In the genomic region with DNA sequence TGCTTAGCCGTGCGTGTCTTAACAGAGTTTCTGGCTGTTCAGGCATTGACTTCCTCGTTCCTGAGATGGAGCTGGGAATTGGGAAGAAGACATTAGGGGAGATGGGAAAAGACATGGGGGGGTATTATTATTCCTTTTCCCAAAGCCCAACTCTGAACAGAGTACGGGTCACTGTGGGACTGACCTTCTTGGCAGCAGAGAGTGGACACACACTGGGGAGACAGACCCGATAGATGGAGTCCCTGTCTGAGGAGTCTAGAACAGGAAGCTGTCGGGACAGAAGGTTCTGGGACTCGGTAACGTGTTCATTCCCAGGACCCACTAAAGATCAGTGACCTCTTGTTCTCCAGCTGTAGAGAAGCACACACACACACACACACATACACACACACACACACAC, we compare ENCODE assay signal across 18 mouse cellular contexts. TPM values are rescaled to one million over a fixed set of nuclear protein-coding genes. Genes with fewer than 3 reads are reported as not detected.
A peak's percentile ranks its signal among the peaks of the same experiment; 100 is the strongest.
DNase-seq lines count a peak whose midpoint lies in the region; ATAC-seq and TF ChIP-seq lines count a peak whose summit lies in the region.
"Had no signal": no experiment of that assay in that cellular context is flagged by ENCODE, and none has a peak within 500 bp of the region (broad histone marks: within the 10 kb centered on the region; RNA-seq: fewer than 3 reads in every experiment).

No protein-coding gene starts in this region.

- H3K27ac ChIP-seq in midbrain, embryonic 10.5 days (replicated peaks), result peak overlapping the region; percentile 9; the same call in 1 of the 2 replicates
- no peak overlapping the region for H3K27ac ChIP-seq in midbrain, embryonic 14.5 days (replicated peaks; ENCODE audit: low read depth, low read length)
- no peak overlapping the region for H3K27ac ChIP-seq in liver, embryonic 14.5 days
- peak overlapping the region; percentile 48 for H3K27ac ChIP-seq in olfactory bulb, adult 2 months (ENCODE audit: insufficient read depth, low read depth, low read length)
- no peak overlapping the region for H3K27ac ChIP-seq in forebrain, embryonic 12.5 days
- H3K27ac ChIP-seq: embryonic facial prominence, embryonic 12.5 days; forebrain, embryonic 10.5 days; hindbrain, embryonic 15.5 days had no signal

- peaks cover 6% of the 10 kb centered on the region; the same call in 1 of the 2 replicates for H3K9me3 ChIP-seq in erythroblast, embryonic 14.5 days (ENCODE audit: control insufficient read depth, low read length)
- no peaks in the 10 kb centered on the region; the same call in 1 of the 2 replicates for H3K9me3 ChIP-seq in midbrain, embryonic 10.5 days (replicated peaks)
- no peaks in the 10 kb centered on the region for H3K9me3 ChIP-seq in midbrain, embryonic 14.5 days (ENCODE audit: control insufficient read depth, low read length)
- H3K9me3 ChIP-seq in liver, embryonic 14.5 days (ENCODE audit: control insufficient read depth, low read length), result no peaks in the 10 kb centered on the region
- no peaks in the 10 kb centered on the region for H3K9me3 ChIP-seq in forebrain, embryonic 12.5 days
- H3K9me3 ChIP-seq: embryonic facial prominence, embryonic 12.5 days; hindbrain, embryonic 15.5 days had no signal

- peaks cover 38% of the 10 kb centered on the region for H3K4me1 ChIP-seq in erythroblast, embryonic 14.5 days (ENCODE audit: control insufficient read depth)
- peaks cover 53% of the 10 kb centered on the region for H3K4me1 ChIP-seq in midbrain, embryonic 10.5 days
- peaks cover 26% of the 10 kb centered on the region for H3K4me1 ChIP-seq in midbrain, embryonic 14.5 days (ENCODE audit: control insufficient read depth, insufficient read depth, low read length)
- peaks cover 0 to 14% of the 10 kb centered on the region in 2 experiments; a peak in 3 of 4 replicates for H3K4me1 ChIP-seq in liver, embryonic 14.5 days (replicated peaks; ENCODE audit: control insufficient read depth in 2 of 2, insufficient read depth in 2 of 2, low read length in 1 of 2)
- peaks cover 31% of the 10 kb centered on the region for H3K4me1 ChIP-seq in olfactory bulb, adult 2 months (ENCODE audit: control insufficient read depth, insufficient read depth, low read length)
- H3K4me1 ChIP-seq in forebrain, embryonic 12.5 days, result peaks cover 37% of the 10 kb centered on the region

- no peak for TF ChIP-seq EP300 in liver, embryonic 14.5 days (IDR thresholded peaks at IDR 0.05; ENCODE audit: low read depth)

- no peaks in the 10 kb centered on the region for H3K36me3 ChIP-seq in erythroblast, embryonic 14.5 days (ENCODE audit: control insufficient read depth)
- no peaks in the 10 kb centered on the region for H3K36me3 ChIP-seq in midbrain, embryonic 10.5 days
- no peaks in the 10 kb centered on the region for H3K36me3 ChIP-seq in midbrain, embryonic 14.5 days (ENCODE audit: control insufficient read depth, insufficient read depth, low read length)
- H3K36me3 ChIP-seq in liver, embryonic 14.5 days (replicated peaks; ENCODE audit: control insufficient read depth, insufficient read depth, low read depth), result no peaks in the 10 kb centered on the region
- no peaks in the 10 kb centered on the region for H3K36me3 ChIP-seq in forebrain, embryonic 12.5 days (replicated peaks)
- H3K36me3 ChIP-seq: embryonic facial prominence, embryonic 12.5 days; forebrain, embryonic 10.5 days; hindbrain, embryonic 15.5 days had no signal

- DNase-seq in midbrain, embryonic 10.5 days (ENCODE audit: low spot score), result no peak
- no peak for DNase-seq in midbrain, embryonic 14.5 days
- no peak for DNase-seq in liver, embryonic 14.5 days (ENCODE audit: low read depth in 3 of 3, low spot score in 3 of 3)
- DNase-seq in adrenal gland, postnatal 4 days (ENCODE audit: low spot score in 2 of 2), result no peak
- DNase-seq: cerebellum, adult 11 months; kidney, adult 11 months; kidney, postnatal 36 days; right cerebral cortex, postnatal 25 days had no signal

- no peak overlapping the region for H3K9ac ChIP-seq in midbrain, embryonic 14.5 days (replicated peaks; ENCODE audit: low read length)
- no peak overlapping the region for H3K9ac ChIP-seq in liver, embryonic 14.5 days (replicated peaks)
- no peak overlapping the region for H3K9ac ChIP-seq in forebrain, embryonic 12.5 days
- H3K9ac ChIP-seq: embryonic facial prominence, embryonic 12.5 days; hindbrain, embryonic 15.5 days had no signal

- peak overlapping the region; percentile 26 for H3K4me3 ChIP-seq in erythroblast, embryonic 14.5 days (replicated peaks)
- H3K4me3 ChIP-seq in midbrain, embryonic 10.5 days, result no peak overlapping the region
- H3K4me3 ChIP-seq in midbrain, embryonic 14.5 days (replicated peaks; ENCODE audit: low read depth, low read length), result no peak overlapping the region
- peak overlapping the region; percentile 32 to 38 for H3K4me3 ChIP-seq in liver, embryonic 14.5 days (ENCODE audit: insufficient read depth in 1 of 2, low read depth in 2 of 2, low read length in 2 of 2)
- H3K4me3 ChIP-seq in olfactory bulb, adult 2 months (ENCODE audit: insufficient read depth, low read depth, low read length), result peak overlapping the region; percentile 12
- H3K4me3 ChIP-seq in forebrain, embryonic 12.5 days (replicated peaks), result no peak overlapping the region
- H3K4me3 ChIP-seq: embryonic facial prominence, embryonic 12.5 days; forebrain, embryonic 10.5 days; hindbrain, embryonic 15.5 days had no signal

- peaks cover 58% of the 10 kb centered on the region for H3K27me3 ChIP-seq in erythroblast, embryonic 14.5 days (ENCODE audit: control insufficient read depth)
- H3K27me3 ChIP-seq in midbrain, embryonic 10.5 days (ENCODE audit: low read depth, poor library complexity, severe bottlenecking), result peaks cover 57% of the 10 kb centered on the region
- 0 out of 2 replicates have a peak, but pooled peaks cover 13% of the 10 kb centered on the region for H3K27me3 ChIP-seq in midbrain, embryonic 14.5 days (ENCODE audit: control insufficient read depth, insufficient read depth, low read length)
- peaks cover 25% of the 10 kb centered on the region for H3K27me3 ChIP-seq in liver, embryonic 14.5 days (ENCODE audit: control insufficient read depth, insufficient read depth, low read length)
- H3K27me3 ChIP-seq in forebrain, embryonic 12.5 days, result peaks cover 36% of the 10 kb centered on the region
- H3K27me3 ChIP-seq: hindbrain, embryonic 15.5 days had no signal

- no peak for ATAC-seq in erythroblast, adult 5-6 weeks (replicated peaks; ENCODE audit: low FRiP score, poor library complexity, severe bottlenecking)
- ATAC-seq in midbrain, embryonic 14.5 days (ENCODE audit: low FRiP score, low TSS enrichment), result no peak
- ATAC-seq in liver, embryonic 14.5 days (ENCODE audit: insufficient read depth), result no peak
- no peak for ATAC-seq in forebrain, embryonic 12.5 days (ENCODE audit: low FRiP score)
- ATAC-seq: lung, postnatal 0 days had no signal

- 81% methylated on average over 8 of the region's 8 CpGs for WGBS in midbrain, embryonic 10.5 days
- 82% methylated on average over 8 of the region's 8 CpGs for WGBS in midbrain, embryonic 14.5 days
- WGBS in liver, embryonic 14.5 days (ENCODE audit: insufficient replicate concordance), result 19% methylated on average over 8 of the region's 8 CpGs
- WGBS in olfactory bulb, adult 2 months, result 54% methylated on average over 8 of the region's 8 CpGs
- WGBS in forebrain, embryonic 12.5 days, result 81% methylated on average over 8 of the region's 8 CpGs

- no peak for TF ChIP-seq CTCF in liver, embryonic 14.5 days (IDR thresholded peaks at IDR 0.05; ENCODE audit: low read depth)
- TF ChIP-seq CTCF in olfactory bulb, adult 2 months (IDR thresholded peaks at IDR 0.05; ENCODE audit: insufficient read depth, low read depth, low read length), result no peak

- H3K4me2 ChIP-seq in midbrain, embryonic 14.5 days (ENCODE audit: low read length), result no peak overlapping the region
- H3K4me2 ChIP-seq in liver, embryonic 14.5 days (ENCODE audit: low read depth), result peak overlapping the region; percentile 52
- no peak overlapping the region for H3K4me2 ChIP-seq in forebrain, embryonic 12.5 days
- H3K4me2 ChIP-seq: embryonic facial prominence, embryonic 12.5 days had no signal

- TF ChIP-seq POLR2A in olfactory bulb, adult 2 months (IDR thresholded peaks at IDR 0.05; ENCODE audit: insufficient read depth, low read depth, low read length), result no peak

RNA-seq across cellular contexts. Expression of gene Agap2, which starts 0.6 kb away (rescaled TPM):
- polyA plus RNA-seq in erythroblast, embryonic 14.5 days (2012), result 0.07 and 0.10 TPM in 2 replicates
- total RNA-seq in erythroblast, adult 5-6 weeks (2015; ENCODE audit: low replicate concordance), result 1.9 and 6.5 TPM in 2 replicates
- total RNA-seq in erythroblast, adult 5-6 weeks (2017; ENCODE audit: low replicate concordance), result 2.0 and 4.0 TPM in 2 replicates
- 0.10 and 0.19 TPM in 2 replicates for polyA plus RNA-seq in midbrain, embryonic 10.5 days (2016; fragmentation: Nextera tagmentation; extraction: Ambion mirVana)
- 8.1 and 13.1 TPM in 2 replicates for polyA plus RNA-seq in midbrain, embryonic 14.5 days (2014; fragmentation: Nextera tagmentation; extraction: Ambion mirVana)
- polyA plus RNA-seq in liver, embryonic 14.5 days (2012; rRNA removed), result 3.0 and 3.7 TPM in 2 replicates
- 0.57 and 0.59 TPM in 2 replicates for polyA plus RNA-seq in liver, embryonic 14.5 days (2014; fragmentation: Nextera tagmentation; extraction: Ambion mirVana)
- 219 TPM in 1 of 2 replicates, not detected in the other for polyA plus RNA-seq in olfactory bulb, adult 2 months (2012; ENCODE audit: insufficient read depth, insufficient read length, low replicate concordance, missing spikeins)
- 0.73 and 1.1 TPM in 2 replicates for polyA plus RNA-seq in forebrain, embryonic 12.5 days (2016; fragmentation: Nextera tagmentation; extraction: Ambion mirVana)
- 1 to 10 TPM; 3.6 to 4.1 TPM for total RNA-seq in adrenal gland, postnatal 4 days (2021)

RNA-seq across cellular contexts. Expression of gene Tspan31, which starts 5.6 kb away (rescaled TPM):
- polyA plus RNA-seq in erythroblast, embryonic 14.5 days (2012), result 1.3 and 1.6 TPM in 2 replicates
- total RNA-seq in erythroblast, adult 5-6 weeks (2015; ENCODE audit: low replicate concordance), result 25.3 and 30.4 TPM in 2 replicates
- total RNA-seq in erythroblast, adult 5-6 weeks (2017; ENCODE audit: low replicate concordance), result 8.6 and 19.0 TPM in 2 replicates
- 197 and 208 TPM in 2 replicates for polyA plus RNA-seq in midbrain, embryonic 10.5 days (2016; fragmentation: Nextera tagmentation; extraction: Ambion mirVana)
- 67.7 and 71.7 TPM in 2 replicates for polyA plus RNA-seq in midbrain, embryonic 14.5 days (2014; fragmentation: Nextera tagmentation; extraction: Ambion mirVana)
- polyA plus RNA-seq in liver, embryonic 14.5 days (2012; rRNA removed), result 35.8 and 41.8 TPM in 2 replicates
- 18.9 and 23.8 TPM in 2 replicates for polyA plus RNA-seq in liver, embryonic 14.5 days (2014; fragmentation: Nextera tagmentation; extraction: Ambion mirVana)
- not detected in 2 replicates for polyA plus RNA-seq in olfactory bulb, adult 2 months (2012; ENCODE audit: insufficient read depth, insufficient read length, low replicate concordance, missing spikeins)
- 139 and 158 TPM in 2 replicates for polyA plus RNA-seq in forebrain, embryonic 12.5 days (2016; fragmentation: Nextera tagmentation; extraction: Ambion mirVana)
- total RNA-seq in adrenal gland, postnatal 4 days (2021), result 10 to 100 TPM; 87.6 to 96.4 TPM

RNA-seq across cellular contexts. Expression of gene Cdk4, which starts 12.3 kb away (rescaled TPM):
- polyA plus RNA-seq in erythroblast, embryonic 14.5 days (2012), result 81.1 and 96.8 TPM in 2 replicates
- total RNA-seq in erythroblast, adult 5-6 weeks (2015; ENCODE audit: low replicate concordance), result 83.0 and 90.1 TPM in 2 replicates
- 43.8 and 71.5 TPM in 2 replicates for total RNA-seq in erythroblast, adult 5-6 weeks (2017; ENCODE audit: low replicate concordance)
- polyA plus RNA-seq in midbrain, embryonic 10.5 days (2016; fragmentation: Nextera tagmentation; extraction: Ambion mirVana), result 2,811 and 2,916 TPM in 2 replicates
- 1,072 and 1,231 TPM in 2 replicates for polyA plus RNA-seq in midbrain, embryonic 14.5 days (2014; fragmentation: Nextera tagmentation; extraction: Ambion mirVana)
- polyA plus RNA-seq in liver, embryonic 14.5 days (2012; rRNA removed), result 175 and 221 TPM in 2 replicates
- polyA plus RNA-seq in liver, embryonic 14.5 days (2014; fragmentation: Nextera tagmentation; extraction: Ambion mirVana), result 519 and 576 TPM in 2 replicates
- not detected in 2 replicates for polyA plus RNA-seq in olfactory bulb, adult 2 months (2012; ENCODE audit: insufficient read depth, insufficient read length, low replicate concordance, missing spikeins)
- 2,431 and 2,450 TPM in 2 replicates for polyA plus RNA-seq in forebrain, embryonic 12.5 days (2016; fragmentation: Nextera tagmentation; extraction: Ambion mirVana)
- 100 to 1,000 TPM; 444 to 449 TPM for total RNA-seq in adrenal gland, postnatal 4 days (2021)

RNA-seq across cellular contexts. Expression of gene March9, which starts 15.7 kb away (rescaled TPM):
- not detected in 2 replicates for polyA plus RNA-seq in erythroblast, embryonic 14.5 days (2012)
- not detected in 2 replicates for total RNA-seq in erythroblast, adult 5-6 weeks (2015; ENCODE audit: low replicate concordance)
- total RNA-seq in erythroblast, adult 5-6 weeks (2017; ENCODE audit: low replicate concordance), result not detected in 2 replicates
- polyA plus RNA-seq in midbrain, embryonic 10.5 days (2016; fragmentation: Nextera tagmentation; extraction: Ambion mirVana), result 1.3 and 1.7 TPM in 2 replicates
- 11.8 and 17.4 TPM in 2 replicates for polyA plus RNA-seq in midbrain, embryonic 14.5 days (2014; fragmentation: Nextera tagmentation; extraction: Ambion mirVana)
- polyA plus RNA-seq in liver, embryonic 14.5 days (2012; rRNA removed), result 0.07 and 0.12 TPM in 2 replicates
- polyA plus RNA-seq in liver, embryonic 14.5 days (2014; fragmentation: Nextera tagmentation; extraction: Ambion mirVana), result not detected in 2 replicates
- not detected in 2 replicates for polyA plus RNA-seq in olfactory bulb, adult 2 months (2012; ENCODE audit: insufficient read depth, insufficient read length, low replicate concordance, missing spikeins)
- 3.9 and 4.2 TPM in 2 replicates for polyA plus RNA-seq in forebrain, embryonic 12.5 days (2016; fragmentation: Nextera tagmentation; extraction: Ambion mirVana)
- 10 to 100 TPM; 11.3 to 12.1 TPM for total RNA-seq in adrenal gland, postnatal 4 days (2021)

RNA-seq across cellular contexts. Expression of gene Cyp27b1, which starts 27.6 kb away (rescaled TPM):
- not detected in 2 replicates for polyA plus RNA-seq in erythroblast, embryonic 14.5 days (2012)
- not detected in 2 replicates for total RNA-seq in erythroblast, adult 5-6 weeks (2015; ENCODE audit: low replicate concordance)
- total RNA-seq in erythroblast, adult 5-6 weeks (2017; ENCODE audit: low replicate concordance), result not detected in 2 replicates
- polyA plus RNA-seq in midbrain, embryonic 10.5 days (2016; fragmentation: Nextera tagmentation; extraction: Ambion mirVana), result 0.07 and 0.22 TPM in 2 replicates
- polyA plus RNA-seq in midbrain, embryonic 14.5 days (2014; fragmentation: Nextera tagmentation; extraction: Ambion mirVana), result not detected in 2 replicates
- polyA plus RNA-seq in liver, embryonic 14.5 days (2012; rRNA removed), result 0.07 and 0.08 TPM in 2 replicates
- polyA plus RNA-seq in liver, embryonic 14.5 days (2014; fragmentation: Nextera tagmentation; extraction: Ambion mirVana), result not detected in 2 replicates
- polyA plus RNA-seq in olfactory bulb, adult 2 months (2012; ENCODE audit: insufficient read depth, insufficient read length, low replicate concordance, missing spikeins), result not detected in 2 replicates
- 0.10 and 0.28 TPM in 2 replicates for polyA plus RNA-seq in forebrain, embryonic 12.5 days (2016; fragmentation: Nextera tagmentation; extraction: Ambion mirVana)
- total RNA-seq in adrenal gland, postnatal 4 days (2021), result 1 to 10 TPM; 1.1 to 1.2 TPM
- polyA plus RNA-seq: heart, embryonic 14.5 days; limb, embryonic 11.5 days had no signal

Comparison
In these comparisons a context has a peak if more than half of its experiments do, and no peak if none do; other contexts are left out.
1. H3K27ac ChIP-seq: peak in midbrain, embryonic 10.5 days (single experiment) and olfactory bulb, adult 2 months (single experiment); none in midbrain, embryonic 14.5 days (single experiment), liver, embryonic 14.5 days (single experiment) and forebrain, embryonic 12.5 days (single experiment).
2. H3K4me3 ChIP-seq: peak in erythroblast, embryonic 14.5 days (single experiment), liver, embryonic 14.5 days (2 of 2) and olfactory bulb, adult 2 months (single experiment); none in midbrain, embryonic 10.5 days (single experiment), midbrain, embryonic 14.5 days (single experiment) and forebrain, embryonic 12.5 days (single experiment).